Mouse (Mus musculus): ENCODE data around the gene Sema3d.

Sema3d gene

GRCm38 (mm10) chr5:12634227-12634980 lies 251.2 kb downstream of the Sema3d start:
- no peak for DNase-seq (ENCODE audit: low read depth, low spot score)

GRCm38 (mm10) chr5:12637763-12638468 lies 254.7 kb downstream of the Sema3d start:
- DNase-seq (ENCODE audit: low read depth, low spot score), result no peak

Measured in embryo, embryonic 11.5 days (tissue).